Mouse (Mus musculus): ENCODE results near the gene Fam19a3.
A peak's percentile ranks its signal among the peaks of the same experiment; 100 is the strongest.
"Not testable (repeated sequence)": the region's sequence is repeated elsewhere in the genome, so short reads cannot be mapped to it uniquely, and the experiment has no call there.

Fam19a3 gene

GRCm38 (mm10) chr3:104781471-104781903 lies at the start of gene Fam19a3:
Gene Fam19a3 (minus strand): TSS chr3:104781840.
- no peak for DNase-seq

- DNase-seq, result no peak
Measured at GRCm38 (mm10) chr3:104822413-104822812, 40.8 kb upstream of the Fam19a3 start.

- no peak for DNase-seq
Measured at GRCm38 (mm10) chr3:104820426-104820825, 38.8 kb upstream of the Fam19a3 start.

- DNase-seq, result no peak
Measured at GRCm38 (mm10) chr3:104818749-104819134, 37.1 kb upstream of the Fam19a3 start.

- peak; percentile 52 for DNase-seq
Measured at GRCm38 (mm10) chr3:104817991-104818748, 36.5 kb upstream of the Fam19a3 start, which contains the start of gene Mov10. Gene Mov10 (minus strand): TSS chr3:104818563.

GRCm38 (mm10) chr3:104817481-104817990 lies 35.9 kb upstream of the Fam19a3 start:
- DNase-seq, result peak; percentile 63

GRCm38 (mm10) chr3:104816130-104816529 lies 34.5 kb upstream of the Fam19a3 start:
- no peak for DNase-seq

- DNase-seq, result no peak
Measured at GRCm38 (mm10) chr3:104815346-104815745, 33.7 kb upstream of the Fam19a3 start.

- DNase-seq, result no peak
Measured at GRCm38 (mm10) chr3:104814746-104815145, 33.1 kb upstream of the Fam19a3 start.

GRCm38 (mm10) chr3:104813227-104813626 lies 31.6 kb upstream of the Fam19a3 start:
- DNase-seq, result not testable (repeated sequence)

- no peak for DNase-seq
Measured at GRCm38 (mm10) chr3:104812254-104812653, 30.6 kb upstream of the Fam19a3 start.

- DNase-seq, result no peak
Measured at GRCm38 (mm10) chr3:104811752-104812151, 30.1 kb upstream of the Fam19a3 start.

GRCm38 (mm10) chr3:104805539-104805938 lies 23.9 kb upstream of the Fam19a3 start:
- no peak for DNase-seq

- no peak for DNase-seq
Measured at GRCm38 (mm10) chr3:104804312-104804711, 22.7 kb upstream of the Fam19a3 start.

GRCm38 (mm10) chr3:104801481-104801880 lies 19.8 kb upstream of the Fam19a3 start:
- no peak for DNase-seq

GRCm38 (mm10) chr3:104800681-104801080 lies 19.0 kb upstream of the Fam19a3 start:
- DNase-seq, result no peak

GRCm38 (mm10) chr3:104796430-104797082 lies 14.9 kb upstream of the Fam19a3 start:
- no peak for DNase-seq

GRCm38 (mm10) chr3:104795661-104796340 lies 14.2 kb upstream of the Fam19a3 start:
- no peak for DNase-seq

GRCm38 (mm10) chr3:104794953-104795470 lies 13.4 kb upstream of the Fam19a3 start:
- DNase-seq, result no peak

- DNase-seq, result peak; percentile 89
Measured at GRCm38 (mm10) chr3:104793871-104794828, 12.5 kb upstream of the Fam19a3 start.

GRCm38 (mm10) chr3:104792360-104793270 lies 11.0 kb upstream of the Fam19a3 start:
- DNase-seq, result no peak

Measured in right cerebral cortex, postnatal 14 days (tissue).